Mouse (Mus musculus) adrenal gland, postnatal 14 days (tissue): ENCODE results near the gene 1810009A15Rik. TPM values are rescaled to one million over a fixed set of nuclear protein-coding genes. Genes with fewer than 3 reads are reported as not detected.

Experiments
- DNase-seq: peaks from one replicate; pipeline ENCODE4 v3.0.0; 2021; ENCODE audit warnings: mixed read lengths
- microRNA-seq, 2 experiments: library from miRNA; unstranded; fragments of <30 nt; microRNA quantifications; one replicate each; pipeline ENCODE4 v1.2.0; 2021
- total RNA-seq: library from RNA; stranded (reverse); gene quantifications from 2 replicates; pipeline ENCODE4 v1.2.3, GENCODE M21; 2021

The 1810009A15Rik gene
- total RNA-seq, 1 experiment from 2014 or later = 46.2 TPM

DNA sequence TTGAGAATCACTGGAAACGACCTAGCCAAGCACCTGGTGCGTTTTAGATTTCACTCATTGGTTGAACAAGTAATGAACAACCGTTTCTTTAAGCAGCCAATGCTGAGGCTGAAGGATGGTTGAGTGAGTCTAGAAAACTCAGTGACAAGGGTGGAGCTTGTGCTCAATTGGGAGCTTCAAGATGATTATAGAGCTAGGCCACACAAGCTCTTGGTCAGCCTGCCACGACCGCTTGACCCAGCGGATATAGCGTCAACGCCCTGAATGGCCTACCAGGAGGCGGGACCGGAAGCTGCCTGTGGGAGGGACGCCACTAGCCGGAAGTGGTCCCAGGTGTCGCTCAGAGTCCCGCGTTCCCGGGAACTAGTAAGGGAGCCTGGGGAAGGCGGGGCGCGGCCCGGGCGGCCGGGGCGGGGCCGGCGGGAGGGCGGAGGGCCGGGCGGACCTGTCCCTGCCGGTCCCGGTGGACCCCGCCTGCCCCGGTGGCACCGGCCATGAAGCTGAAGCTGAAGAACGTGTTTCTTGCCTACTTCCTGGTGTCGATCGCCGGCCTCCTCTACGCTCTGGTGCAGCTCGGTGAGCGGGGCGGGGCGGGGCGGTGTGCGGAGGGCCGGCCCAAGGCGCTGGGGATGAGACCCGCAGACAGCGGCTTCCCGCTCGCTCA is 31.6 kb downstream of the 1810009A15Rik start, which contains the start of gene B3gat3:
Gene B3gat3 (plus strand): TSS at position 302 of the 664 bp plus-strand sequence.
- peak; percentile 97 for DNase-seq

- DNase-seq = no peak
These were observed 32.2 kb downstream of the 1810009A15Rik start for GRCm38 (mm10) chr19:8920836-8921291.

DNA sequence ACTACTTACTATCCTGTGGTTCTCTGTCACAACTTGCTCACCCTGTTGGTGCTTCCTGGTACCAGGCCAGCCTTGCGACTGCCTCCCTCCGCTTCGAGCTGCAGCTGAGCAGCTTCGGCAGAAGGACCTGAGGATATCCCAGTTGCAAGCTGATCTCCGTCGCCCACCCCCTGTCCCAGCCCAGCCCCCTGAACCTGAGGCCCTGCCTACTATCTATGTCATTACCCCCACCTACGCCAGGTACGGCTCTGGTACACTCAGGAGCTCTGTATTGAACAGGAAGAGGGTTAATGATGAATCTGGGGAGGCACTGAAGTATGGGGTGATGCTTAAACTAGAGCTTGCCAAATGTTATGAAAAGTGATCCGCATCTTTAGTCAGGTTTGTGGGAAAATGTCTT is 33.1 kb downstream of the 1810009A15Rik start:
- no peak for DNase-seq

DNA sequence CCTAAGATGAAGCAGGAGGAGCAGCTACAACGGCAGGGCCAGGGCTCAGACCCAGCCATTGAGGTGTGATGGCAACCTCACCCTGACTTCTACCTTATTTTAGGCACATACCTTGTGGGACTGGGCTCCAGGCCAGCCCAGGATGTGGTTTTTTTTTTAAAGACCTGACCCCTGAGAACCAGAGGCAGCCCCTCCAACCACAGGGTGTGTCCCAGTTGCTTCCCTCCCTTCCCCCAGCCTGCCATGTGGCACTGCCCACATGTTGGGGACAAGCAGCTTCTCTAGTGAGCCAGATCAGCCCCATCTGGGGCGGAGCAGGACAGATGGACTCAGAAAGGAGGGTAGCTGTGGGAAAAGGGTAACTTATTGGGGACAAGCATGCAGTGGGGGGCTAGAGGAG is 38.1 kb downstream of the 1810009A15Rik start:
- no peak for DNase-seq

- no peak for DNase-seq
These were observed 39.4 kb downstream of the 1810009A15Rik start for GRCm38 (mm10) chr19:8927891-8928525.

DNA sequence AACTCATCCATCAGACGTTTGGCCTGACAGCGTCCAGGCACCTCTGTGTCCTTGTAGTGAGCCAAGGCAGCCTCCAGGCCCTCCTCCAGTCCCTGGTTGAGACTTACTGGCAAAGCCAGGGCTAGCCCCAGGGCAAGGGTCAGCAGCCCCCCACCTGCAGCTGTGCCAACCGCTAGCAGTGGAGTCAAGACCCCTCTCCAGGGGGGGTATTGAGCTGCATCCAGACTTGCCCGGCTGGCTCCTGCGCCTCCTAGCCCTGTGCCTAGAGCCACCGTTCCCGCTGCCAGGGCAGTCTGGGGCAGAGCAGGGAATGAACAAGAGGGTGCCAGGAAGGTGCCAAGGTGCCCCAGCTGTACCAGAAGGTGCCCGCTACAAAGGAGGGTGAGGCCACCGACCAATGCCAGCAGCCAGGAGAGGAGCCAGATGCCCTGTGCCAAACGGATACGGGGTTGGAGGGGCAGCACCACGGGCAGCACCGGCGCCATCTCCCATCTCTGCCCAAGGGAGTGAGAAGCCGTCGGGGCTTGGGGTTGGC is 40.1 kb downstream of the 1810009A15Rik start:
- DNase-seq = peak; percentile 53

DNA sequence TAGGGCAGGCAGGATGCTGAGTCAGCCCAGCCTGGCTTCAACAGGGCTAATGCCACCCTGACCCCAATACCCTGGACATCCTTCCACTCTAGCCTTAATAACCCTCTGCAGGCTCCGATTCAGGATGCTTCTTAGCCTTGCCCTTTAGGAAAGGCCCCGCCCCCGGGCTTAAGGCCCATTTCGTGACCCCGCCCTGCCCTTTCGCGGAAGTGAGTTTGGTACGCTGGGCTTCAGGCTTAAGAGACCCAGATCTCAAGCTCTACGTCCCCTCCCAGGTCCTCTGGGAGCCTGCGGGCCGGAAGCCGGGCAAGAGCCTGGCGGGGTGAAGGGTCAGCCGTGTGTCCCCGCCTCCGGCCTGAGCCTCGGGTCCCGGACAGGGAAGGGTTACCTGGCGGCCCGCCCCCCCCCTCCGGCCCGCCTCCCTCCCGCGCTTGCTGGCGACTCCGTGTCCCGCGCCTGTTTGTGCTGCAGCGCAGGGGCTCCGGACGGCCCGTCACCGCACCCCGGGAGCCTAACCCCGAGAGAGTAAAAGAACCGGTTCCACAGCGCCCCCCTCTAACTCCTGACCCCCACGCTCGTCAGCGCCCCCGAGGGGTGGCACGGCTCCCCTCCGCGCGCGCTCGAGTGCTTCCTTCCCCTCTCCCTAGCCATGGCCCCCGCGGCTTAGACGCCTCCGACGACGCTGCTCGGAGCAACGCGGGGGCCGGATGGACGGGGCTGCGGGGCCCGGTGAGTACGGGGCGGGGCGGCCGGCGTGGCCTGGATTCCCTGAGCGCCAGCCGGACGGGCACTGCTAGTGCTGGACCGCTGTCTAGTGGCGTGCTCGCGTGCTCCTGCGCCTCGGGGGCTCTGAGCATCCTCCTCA is 40.8 kb downstream of the 1810009A15Rik start, which contains the start of the genes Rom1 and Eml3:
Gene Rom1 (minus strand): TSS at position 133 of the 865 bp plus-strand sequence.
Gene Eml3 (plus strand): TSS at position 329 of the 865 bp plus-strand sequence.
- peak; percentile 95 for DNase-seq

GRCm38 (mm10) chr19:8930117-8930516 is 41.5 kb downstream of the 1810009A15Rik start:
- DNase-seq = peak; percentile 30

DNA sequence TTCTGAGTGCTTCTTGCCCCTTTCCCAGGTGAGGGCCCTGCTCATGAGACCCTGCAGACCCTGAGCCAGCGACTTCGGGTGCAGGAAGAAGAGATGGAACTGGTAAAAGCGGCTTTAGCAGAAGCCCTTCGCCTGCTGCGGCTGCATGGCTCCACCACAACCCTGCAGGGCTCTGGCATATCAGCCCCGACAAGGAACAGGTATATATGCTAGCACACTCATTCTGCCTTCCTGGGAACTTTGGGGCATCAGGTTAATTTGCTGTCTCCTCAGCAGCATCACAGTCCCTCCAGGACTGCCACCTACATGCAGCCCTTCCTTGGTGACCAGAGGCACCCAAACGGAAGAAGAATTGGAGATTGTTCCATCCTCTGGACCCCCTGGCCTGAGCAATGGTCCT is 42.1 kb downstream of the 1810009A15Rik start:
- DNase-seq = no peak

DNA sequence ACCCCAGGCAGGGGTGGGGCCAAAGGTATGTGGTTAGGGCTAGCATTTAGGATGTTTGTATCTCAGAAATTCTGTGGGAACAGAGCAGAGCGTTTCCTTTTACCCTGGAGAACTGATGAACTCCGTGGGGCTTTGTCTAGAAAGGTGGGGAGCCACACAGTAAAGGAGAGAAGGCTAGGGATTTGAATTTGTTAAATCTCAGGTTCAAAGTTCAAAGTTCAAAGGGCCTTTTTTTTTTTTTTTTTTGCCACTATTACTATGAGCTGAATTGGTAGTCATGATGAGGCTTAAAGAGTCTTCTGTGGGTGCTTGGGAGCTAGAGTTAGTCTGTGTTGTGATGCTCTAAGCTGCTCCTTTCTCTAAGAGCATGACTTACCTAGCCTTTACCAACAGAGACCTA is 48.1 kb downstream of the 1810009A15Rik start:
- no peak for DNase-seq

Small RNA genes lying within 50 kb of the gene (microRNA-seq; reads per million reads assigned to microRNA genes)
- gene Mir5136 = 0.76 to 0.85 reads per million in 2 experiments

Other genes starting within 250 kb of the 1810009A15Rik start
- gene Chrm1, start 225.1 kb upstream of the 1810009A15Rik start, total RNA-seq = 1.5 and 2.4 TPM in 2 replicates
- gene Slc3a2, start 165.5 kb upstream of the 1810009A15Rik start, total RNA-seq = 178 and 199 TPM in 2 replicates
- 50.8 and 68.2 TPM in 2 replicates for gene Wdr74, start 153.0 kb upstream of the 1810009A15Rik start, total RNA-seq
- 2.3 and 2.4 TPM in 2 replicates for gene 1700092M07Rik, start 148.1 kb upstream of the 1810009A15Rik start, total RNA-seq
- 77.9 and 90.8 TPM in 2 replicates for gene Stx5a, start 147.4 kb upstream of the 1810009A15Rik start, total RNA-seq
- 110 and 120 TPM in 2 replicates for gene Nxf1, start 131.8 kb upstream of the 1810009A15Rik start, total RNA-seq
- gene Tmem223, start 117.9 kb upstream of the 1810009A15Rik start, total RNA-seq = 102 and 111 TPM in 2 replicates
- gene Tmem179b, start 114.4 kb upstream of the 1810009A15Rik start, total RNA-seq = 44.7 and 45.9 TPM in 2 replicates
- 15.2 and 18.2 TPM in 2 replicates for gene Taf6l, start 102.4 kb upstream of the 1810009A15Rik start, total RNA-seq
- 85.2 and 89.1 TPM in 2 replicates for gene Polr2g, start 90.3 kb upstream of the 1810009A15Rik start, total RNA-seq
- gene Zbtb3, start 86.3 kb upstream of the 1810009A15Rik start, total RNA-seq = 2.4 and 2.9 TPM in 2 replicates
- gene Ttc9c, start 69.5 kb upstream of the 1810009A15Rik start, total RNA-seq = 29.6 and 32.0 TPM in 2 replicates
- gene Hnrnpul2, start 68.8 kb upstream of the 1810009A15Rik start, total RNA-seq = 77.0 and 79.6 TPM in 2 replicates
- 7.5 TPM in 1 of 2 replicates, not detected in the other for gene AC129217.1, start 59.1 kb upstream of the 1810009A15Rik start, total RNA-seq
- gene Bscl2, start 51.4 kb upstream of the 1810009A15Rik start, total RNA-seq = 143 and 153 TPM in 2 replicates
- gene Gng3, start 49.7 kb upstream of the 1810009A15Rik start, total RNA-seq = 6.4 and 9.3 TPM in 2 replicates
- gene Lrrn4cl, start 38.1 kb upstream of the 1810009A15Rik start, total RNA-seq = 3.8 and 4.1 TPM in 2 replicates
- gene Ubxn1, start 17.4 kb upstream of the 1810009A15Rik start, total RNA-seq = 214 and 218 TPM in 2 replicates
- gene Uqcc3, start 7.9 kb upstream of the 1810009A15Rik start, total RNA-seq = 80.7 and 82.8 TPM in 2 replicates
- 4.6 and 13.6 TPM in 2 replicates for gene Lbhd1, start 5.1 kb upstream of the 1810009A15Rik start, total RNA-seq
- gene Gm49403, start 4.9 kb upstream of the 1810009A15Rik start, total RNA-seq = not detected in 2 replicates
- gene Gm49416, start 73 bp downstream of the 1810009A15Rik start, total RNA-seq = 6.0 TPM in 1 of 2 replicates, not detected in the other
- gene Ints5, start 4.2 kb downstream of the 1810009A15Rik start, total RNA-seq = 22.5 and 23.1 TPM in 2 replicates
- gene Ganab, start 9.2 kb downstream of the 1810009A15Rik start, total RNA-seq = 162 and 164 TPM in 2 replicates
- gene B3gat3, start 31.5 kb downstream of the 1810009A15Rik start, total RNA-seq = 52.1 and 53.8 TPM in 2 replicates
- 25.7 and 33.3 TPM in 2 replicates for gene Rom1, start 40.5 kb downstream of the 1810009A15Rik start, total RNA-seq
- gene Eml3, start 40.7 kb downstream of the 1810009A15Rik start, total RNA-seq = 45.4 and 49.5 TPM in 2 replicates
- 93.1 and 105 TPM in 2 replicates for gene Mta2, start 53.0 kb downstream of the 1810009A15Rik start, total RNA-seq
- 20.2 and 21.7 TPM in 2 replicates for gene Tut1, start 65.0 kb downstream of the 1810009A15Rik start, total RNA-seq
- gene Eef1g, start 78.2 kb downstream of the 1810009A15Rik start, total RNA-seq = 355 and 413 TPM in 2 replicates
- gene Ahnak, start 100.4 kb downstream of the 1810009A15Rik start, total RNA-seq = 157 and 186 TPM in 2 replicates
- gene Scgb1a1, start 199.1 kb downstream of the 1810009A15Rik start, total RNA-seq = 4.4 TPM in 1 of 2 replicates, not detected in the other
- gene Asrgl1, start 246.8 kb downstream of the 1810009A15Rik start, total RNA-seq = 12.6 and 18.1 TPM in 2 replicates